Mouse (Mus musculus) megakaryocyte, embryonic 14.5 days (primary cell): ENCODE measurements around the gene Mrc1.

Source experiments
- FLI1 ChIP-seq: IDR thresholded peaks from 2 replicates; pipeline ENCODE4 v1.6.1; 2012; ENCODE audit warnings: low read length, inconsistent platforms, mixed read lengths
- GATA1 ChIP-seq: IDR thresholded peaks from 3 replicates; pipeline ENCODE4 v1.6.1; 2012; ENCODE audit warnings: mixed read lengths, low read length, inconsistent platforms, borderline replicate concordance

DNA sequence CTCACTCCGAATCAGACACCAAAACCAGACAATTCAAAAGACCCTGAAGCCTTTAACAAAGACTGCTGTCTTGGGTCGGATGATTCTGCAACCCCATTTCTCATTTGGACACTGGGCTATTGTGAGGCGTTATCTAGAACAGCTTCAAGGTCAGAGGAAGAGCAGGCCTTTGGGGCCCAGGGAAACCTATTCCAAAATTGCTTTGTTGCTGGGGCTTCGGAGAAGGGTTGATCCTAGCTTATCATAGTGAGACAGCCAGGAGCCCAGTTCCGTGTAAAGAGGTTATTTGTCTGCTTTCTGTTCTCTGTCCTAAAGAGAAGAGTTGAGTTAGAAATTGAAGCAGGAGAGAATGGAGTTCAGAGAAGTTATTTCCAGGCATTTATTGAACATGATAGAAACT lies 10.0 kb downstream of the Mrc1 start:
- TF ChIP-seq FLI1 = no peak
- no peak for TF ChIP-seq GATA1
